Mouse (Mus musculus): ENCODE data around the gene Gsg1.

Gsg1 gene

DNA sequence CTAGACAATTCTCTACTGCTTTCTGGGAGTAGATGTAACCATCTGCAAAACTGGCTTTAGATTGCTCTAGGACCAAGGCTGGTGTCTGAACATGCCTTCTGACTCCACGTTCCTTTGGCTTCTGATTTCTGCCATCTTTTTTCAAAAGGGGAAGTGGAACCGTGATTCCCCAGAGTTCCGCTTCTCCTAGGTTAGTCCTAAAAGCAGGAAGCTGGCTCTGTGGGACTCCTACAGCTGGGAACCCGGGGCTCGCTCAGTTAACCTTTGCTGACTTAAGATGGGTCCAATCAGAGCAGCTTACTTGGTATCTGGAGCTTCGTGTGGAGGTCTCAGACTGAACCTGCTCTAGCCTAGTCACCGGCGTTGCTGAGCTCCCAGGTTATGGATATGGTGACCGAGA is 7.0 kb upstream of the Gsg1 start:
- DNase-seq (ENCODE audit: low read depth), result no peak

DNA sequence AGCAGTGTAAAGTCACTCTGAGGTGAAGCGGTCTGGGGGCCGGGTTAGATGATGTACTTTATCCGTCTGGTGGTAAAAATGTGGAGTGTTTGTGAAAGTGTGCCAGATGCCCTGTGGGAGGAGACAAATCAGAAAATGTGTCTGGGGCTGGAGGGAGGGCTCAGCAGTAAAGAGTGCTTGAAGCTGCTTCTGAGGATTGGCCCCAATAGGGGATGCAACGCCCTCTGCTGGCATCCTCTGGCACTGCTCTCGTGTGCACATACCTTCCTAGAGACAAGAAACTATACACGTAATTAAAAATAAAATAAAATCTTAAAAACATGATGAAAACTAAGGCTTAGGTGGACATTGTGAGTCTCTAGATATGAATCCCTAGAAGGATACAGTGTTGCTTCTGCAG is 6.3 kb upstream of the Gsg1 start:
- no peak for DNase-seq (ENCODE audit: low read depth)

- peak; percentile 97 for DNase-seq (ENCODE audit: low read depth)
These were observed 1.4 kb downstream of the Gsg1 start for GRCm38 (mm10) chr6:135252728-135253077.

GRCm38 (mm10) chr6:135251849-135252727 is 2.1 kb downstream of the Gsg1 start:
- DNase-seq (ENCODE audit: low read depth), result no peak

GRCm38 (mm10) chr6:135250926-135251699 is 3.0 kb downstream of the Gsg1 start:
- peak; percentile 20 for DNase-seq (ENCODE audit: low read depth)

DNA sequence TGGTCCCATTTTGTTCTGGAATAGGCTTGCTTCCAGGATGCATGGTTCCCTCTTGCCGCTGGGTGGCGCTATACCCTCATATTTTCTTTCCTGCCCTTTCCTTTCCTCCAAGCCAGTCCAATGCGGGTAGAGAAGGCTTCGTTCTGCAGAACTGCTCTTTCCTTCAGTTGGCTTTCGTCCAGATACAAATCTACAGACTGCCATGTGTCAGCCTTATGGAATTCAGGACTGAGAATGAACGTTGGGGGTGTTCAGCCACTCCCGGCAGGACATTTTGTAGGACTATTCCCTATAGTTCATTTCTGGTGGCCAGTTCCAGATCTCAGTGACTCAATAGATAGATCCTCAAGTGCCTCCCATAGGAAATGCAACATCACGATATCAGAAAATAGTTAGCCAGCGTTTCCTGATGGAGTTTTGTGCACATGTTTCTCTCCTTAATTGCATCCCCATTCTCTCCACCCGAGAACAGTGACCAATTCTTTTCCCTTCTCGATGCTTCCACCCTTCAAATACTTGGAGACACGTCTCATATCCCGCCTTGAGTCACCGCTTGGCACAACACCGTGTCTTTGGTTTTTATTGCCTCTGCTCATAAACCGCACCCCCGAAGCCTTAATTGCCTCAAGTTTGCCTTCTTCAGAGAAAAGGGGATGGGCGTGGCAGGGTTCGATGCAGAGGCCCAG is 4.2 kb downstream of the Gsg1 start:
- DNase-seq (ENCODE audit: low read depth), result peak; percentile 97

- no peak for DNase-seq (ENCODE audit: low read depth)
These were observed 6.3 kb downstream of the Gsg1 start for GRCm38 (mm10) chr6:135247861-135248260.

GRCm38 (mm10) chr6:135245586-135245985 is 8.6 kb downstream of the Gsg1 start:
- DNase-seq (ENCODE audit: low read depth), result no peak

DNA sequence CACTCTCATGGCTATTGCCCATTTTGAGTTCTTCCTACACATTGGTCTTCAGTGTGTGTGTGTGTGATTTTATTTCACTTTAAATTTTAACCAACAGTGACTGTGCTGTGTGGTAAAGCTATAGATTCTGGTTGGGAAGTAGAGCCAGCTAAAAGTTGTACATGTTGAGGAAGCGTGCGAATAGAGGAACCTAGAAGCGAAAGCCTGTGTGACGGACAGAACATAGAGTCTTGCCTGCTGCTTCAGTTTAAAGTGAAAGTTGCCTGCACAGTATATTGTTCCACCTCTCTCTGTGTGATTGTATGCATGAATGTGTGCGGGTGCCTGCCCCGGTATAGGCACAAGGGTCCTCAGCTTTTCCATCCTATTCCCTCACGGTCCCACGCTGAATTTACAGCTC is 13.8 kb downstream of the Gsg1 start:
- DNase-seq (ENCODE audit: low read depth), result no peak

- DNase-seq (ENCODE audit: low read depth), result no peak
These were observed 15.9 kb downstream of the Gsg1 start for GRCm38 (mm10) chr6:135238211-135238610.

GRCm38 (mm10) chr6:135237326-135237725 is 16.8 kb downstream of the Gsg1 start:
- DNase-seq (ENCODE audit: low read depth), result no peak

DNA sequence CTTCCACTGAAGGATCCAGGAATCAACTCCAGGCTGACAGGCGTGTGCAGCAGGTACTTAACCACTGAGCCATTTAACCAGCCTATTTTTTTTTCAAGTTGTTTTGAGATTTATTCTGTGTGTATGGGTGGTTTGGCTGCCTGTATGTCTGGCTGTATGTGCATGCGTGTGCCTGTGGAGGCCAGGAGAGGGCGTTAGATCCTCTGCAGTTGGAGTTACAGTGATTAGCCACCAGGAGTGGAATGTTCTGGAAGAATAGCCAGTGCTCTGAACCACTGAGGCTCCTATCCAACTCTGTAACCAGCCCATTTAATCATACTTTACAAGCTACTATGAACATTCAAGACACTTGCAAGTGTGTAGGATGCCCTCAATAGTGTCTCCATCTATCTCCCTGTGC is 17.6 kb downstream of the Gsg1 start:
- no peak for DNase-seq (ENCODE audit: low read depth)

- DNase-seq (ENCODE audit: low read depth), result no peak
These were observed 18.4 kb downstream of the Gsg1 start for GRCm38 (mm10) chr6:135235742-135236141.

- DNase-seq (ENCODE audit: low read depth), result no peak
These were observed 21.5 kb downstream of the Gsg1 start for GRCm38 (mm10) chr6:135232443-135233182.

DNA sequence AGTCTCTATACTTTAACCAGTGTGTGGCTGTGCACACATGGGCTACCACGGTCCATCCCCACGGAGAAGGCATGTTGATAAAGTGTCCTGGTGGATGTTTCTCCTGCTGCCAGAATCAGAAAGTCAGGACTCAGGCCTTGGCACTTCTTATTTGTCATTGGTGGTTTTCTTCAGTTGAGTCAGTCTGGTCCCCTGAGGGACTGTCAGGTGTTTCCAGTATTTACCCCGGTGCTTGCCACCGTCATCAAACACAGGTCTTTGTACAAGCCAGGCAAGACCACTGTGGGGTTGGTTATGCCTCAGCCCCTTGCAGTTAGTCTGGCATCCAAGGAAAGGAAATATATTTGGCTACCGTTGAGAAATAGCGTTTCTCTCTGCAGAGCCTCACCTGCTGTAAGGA is 23.6 kb downstream of the Gsg1 start:
- DNase-seq (ENCODE audit: low read depth), result no peak

DNA sequence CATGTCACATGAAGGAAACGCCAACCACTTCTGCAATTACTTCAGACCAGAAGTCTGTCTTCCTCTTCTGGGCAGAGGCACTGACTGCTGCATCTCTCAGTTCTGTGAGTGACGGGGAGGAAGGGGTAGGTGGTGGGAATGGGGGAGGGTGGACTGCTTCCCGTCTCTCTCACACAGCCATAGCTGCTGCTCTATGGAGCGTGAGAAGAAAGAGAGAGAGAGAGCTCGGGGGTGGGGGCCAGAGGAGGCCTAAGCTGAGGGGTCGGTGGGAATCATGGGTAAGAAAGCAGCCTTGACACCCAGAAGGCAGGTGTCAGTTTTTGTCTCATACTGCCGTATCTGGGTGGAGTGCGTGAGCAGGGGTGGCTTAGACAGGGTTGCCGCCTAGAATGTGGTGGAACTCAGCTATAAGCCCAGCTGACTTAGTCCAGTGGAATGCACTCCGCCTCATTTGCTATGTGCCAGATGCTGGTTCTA is 25.6 kb downstream of the Gsg1 start:
- DNase-seq (ENCODE audit: low read depth), result peak; percentile 61

GRCm38 (mm10) chr6:135223786-135224416 is 30.2 kb downstream of the Gsg1 start:
- DNase-seq (ENCODE audit: low read depth), result peak; percentile 68

- peak; percentile 31 for DNase-seq (ENCODE audit: low read depth)
These were observed 34.2 kb downstream of the Gsg1 start for GRCm38 (mm10) chr6:135219916-135220315.

DNA sequence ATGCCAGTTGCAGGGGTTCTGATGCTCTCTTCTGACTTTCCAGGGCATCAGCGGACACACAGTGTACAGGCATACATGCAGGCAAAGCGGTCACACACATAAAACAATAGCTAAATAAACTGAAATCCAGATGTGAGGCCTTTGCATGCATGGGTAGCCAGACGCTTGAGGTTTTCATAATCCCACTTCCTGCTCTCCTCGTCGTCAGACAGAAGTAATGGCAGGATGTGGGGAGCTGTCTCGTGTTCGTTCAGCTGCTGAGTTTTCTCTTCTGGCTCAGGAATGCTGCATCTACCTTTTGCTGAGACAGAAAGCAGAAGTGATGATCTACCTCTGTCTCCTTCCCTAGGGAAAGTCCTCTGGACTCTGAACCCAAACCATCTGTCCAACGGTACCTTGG is 35.8 kb downstream of the Gsg1 start:
- DNase-seq (ENCODE audit: low read depth), result no peak

DNA sequence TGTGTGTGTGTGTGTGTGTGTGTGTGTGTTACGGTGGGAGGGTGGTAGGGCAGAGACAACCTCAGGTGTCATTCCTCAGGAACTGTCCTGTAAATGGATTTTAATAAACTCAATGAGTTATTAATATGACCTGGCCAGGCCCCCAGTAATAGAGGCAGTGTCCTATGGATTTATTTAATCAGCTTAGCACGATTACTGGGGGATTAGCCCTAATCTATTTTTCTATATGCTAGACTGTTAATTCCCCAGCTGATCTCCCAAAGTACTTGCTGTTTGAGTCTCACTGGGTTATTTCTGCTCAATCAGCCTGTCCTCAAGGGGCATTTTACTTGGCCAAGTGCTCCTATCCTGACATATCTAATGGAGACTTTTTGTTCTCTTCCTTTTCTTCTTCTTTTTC is 41.5 kb downstream of the Gsg1 start:
- DNase-seq (ENCODE audit: low read depth), result no peak

DNA sequence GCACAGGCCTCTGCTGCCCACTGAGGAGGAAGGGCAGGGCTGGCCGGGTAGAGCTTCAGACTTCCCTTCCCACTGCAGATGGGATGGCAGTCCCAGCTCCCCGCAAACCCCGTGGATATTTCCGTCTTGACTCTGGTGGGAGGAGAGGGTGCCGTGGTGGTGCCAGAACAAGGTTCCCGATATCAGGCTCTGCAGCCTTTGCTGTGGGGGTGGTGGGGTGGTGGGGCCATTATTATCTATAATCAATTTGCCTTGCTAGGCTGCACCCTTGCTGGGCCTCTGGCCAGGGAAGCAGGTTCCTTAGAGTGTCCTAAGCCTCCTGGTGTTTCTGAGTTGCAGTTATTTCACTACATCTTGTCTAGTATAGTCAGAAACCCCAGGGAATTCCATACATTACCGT is 43.0 kb downstream of the Gsg1 start:
- DNase-seq (ENCODE audit: low read depth), result no peak

Measured in NIH3T3 (cell line).